Mouse (Mus musculus) heart, adult 8-10 months (tissue): Measurements from ENCODE around the gene Ndufc2. TPM values are rescaled to one million over a fixed set of nuclear protein-coding genes. Genes with fewer than 3 reads are reported as not detected.

Experiments
- DNase-seq: peaks from one replicate; pipeline ENCODE4 v3.0.0; 2022; ENCODE audit warnings: low spot score
- total RNA-seq, 4 experiments: library from RNA; stranded (reverse); gene quantifications; 2 replicates each; pipeline ENCODE4 v1.2.4; 2022

Ndufc2 gene
- total RNA-seq, 4 experiments from 2014 or later, result 498 to 518 (median 508) TPM

DNA sequence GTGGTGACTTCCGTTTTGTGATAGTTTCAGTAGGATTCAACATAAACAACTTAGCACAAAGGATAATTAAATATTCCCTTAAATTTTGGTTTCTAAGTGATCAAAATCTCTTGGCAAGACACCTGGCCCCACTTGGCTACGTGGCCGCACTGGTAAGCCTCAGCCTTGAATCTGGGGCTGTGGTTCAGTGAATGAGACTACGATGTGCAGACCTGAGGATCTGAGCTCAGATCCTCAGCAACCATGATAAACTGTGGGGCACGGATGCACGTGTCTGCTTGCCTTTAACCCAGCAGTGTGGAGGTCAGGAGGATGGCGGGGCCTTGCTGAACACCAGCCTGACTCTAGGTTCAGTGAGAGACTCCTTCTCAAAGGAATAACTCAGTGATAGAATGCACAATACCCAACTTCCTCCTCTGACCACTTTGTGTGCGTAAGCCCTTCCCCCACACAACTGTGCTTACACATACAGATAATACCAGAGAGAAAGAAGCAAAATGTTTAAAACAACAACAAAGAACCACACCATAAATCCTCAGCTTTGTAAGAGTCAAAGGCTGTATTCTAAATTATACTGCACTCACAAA, 12.1 kb upstream of the Ndufc2 start:
- no peak for DNase-seq

DNA sequence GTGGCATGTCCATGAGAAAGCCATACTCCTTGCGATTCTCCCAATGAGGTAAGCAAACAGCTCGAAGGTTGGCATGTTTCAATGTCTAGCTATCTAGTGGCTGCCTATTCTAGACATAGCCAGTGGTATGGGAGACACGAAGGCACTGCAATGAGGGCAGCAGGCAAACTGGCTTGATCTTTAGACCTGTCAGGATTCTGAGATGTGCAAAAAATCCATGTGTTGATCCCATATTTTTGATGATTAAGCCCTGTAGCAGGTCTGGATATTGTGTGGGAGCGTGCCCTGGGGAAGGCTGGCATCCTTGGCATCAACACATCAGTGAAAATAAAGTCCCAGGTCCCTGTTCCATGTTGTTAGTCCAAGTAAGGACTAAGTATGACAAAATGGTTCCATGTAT, 11.3 kb upstream of the Ndufc2 start:
- DNase-seq, result no peak

DNA sequence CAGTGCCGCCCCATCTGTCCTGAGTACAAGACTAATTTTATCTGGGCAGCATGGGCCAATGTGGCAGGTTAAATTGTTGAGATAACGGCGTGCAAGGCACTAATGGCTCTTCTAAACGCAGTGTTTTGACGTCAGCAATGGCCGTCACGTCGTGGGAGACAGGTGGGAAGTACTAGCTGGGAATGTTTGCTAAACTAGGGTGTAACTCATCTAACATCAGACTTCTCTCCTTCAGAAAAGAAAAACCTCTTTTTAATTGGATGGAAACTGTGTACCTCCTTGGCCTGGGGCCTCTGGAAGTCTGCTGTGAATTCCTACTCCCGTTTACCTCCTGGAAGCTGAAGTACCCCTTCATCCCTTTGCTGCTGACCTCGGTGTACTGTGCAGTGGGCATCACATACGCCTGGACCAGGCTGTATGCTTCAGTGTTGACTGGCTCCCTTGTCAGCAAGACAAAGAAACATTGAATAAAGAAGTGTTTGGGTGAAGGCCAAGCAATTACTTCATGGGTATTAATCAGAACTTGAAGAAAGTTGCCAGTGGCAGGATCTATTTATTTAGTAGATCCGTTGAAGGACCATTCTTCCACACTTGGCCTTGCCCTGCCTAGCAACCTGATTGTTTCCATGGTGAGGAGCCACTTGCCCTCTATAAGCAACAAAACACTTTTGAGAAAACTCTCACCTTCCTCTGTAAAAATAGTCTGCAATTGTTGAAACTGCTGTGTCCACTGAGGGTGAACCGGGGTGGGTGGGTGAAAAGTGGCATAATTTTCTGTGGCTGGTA, 8.3 kb upstream of the Ndufc2 start:
- peak; percentile 33 for DNase-seq

DNA sequence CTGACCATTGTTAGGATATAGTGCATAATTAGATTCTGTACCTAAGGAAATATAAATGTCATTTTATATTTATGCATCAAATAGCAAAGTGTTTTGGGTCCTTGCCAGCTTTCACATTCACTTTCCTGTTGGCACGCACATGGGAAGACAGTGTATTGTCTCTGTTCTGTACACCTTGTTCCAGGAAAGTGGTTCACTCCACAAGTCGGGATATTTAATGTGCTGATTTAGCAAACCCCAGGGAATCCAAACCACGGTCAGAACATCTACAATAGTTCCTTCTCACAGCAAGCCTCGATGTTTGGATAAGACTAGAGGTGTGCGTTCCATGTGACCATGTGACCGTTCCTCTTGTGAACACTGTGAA, 7.7 kb upstream of the Ndufc2 start:
- peak; percentile 70 for DNase-seq

DNA sequence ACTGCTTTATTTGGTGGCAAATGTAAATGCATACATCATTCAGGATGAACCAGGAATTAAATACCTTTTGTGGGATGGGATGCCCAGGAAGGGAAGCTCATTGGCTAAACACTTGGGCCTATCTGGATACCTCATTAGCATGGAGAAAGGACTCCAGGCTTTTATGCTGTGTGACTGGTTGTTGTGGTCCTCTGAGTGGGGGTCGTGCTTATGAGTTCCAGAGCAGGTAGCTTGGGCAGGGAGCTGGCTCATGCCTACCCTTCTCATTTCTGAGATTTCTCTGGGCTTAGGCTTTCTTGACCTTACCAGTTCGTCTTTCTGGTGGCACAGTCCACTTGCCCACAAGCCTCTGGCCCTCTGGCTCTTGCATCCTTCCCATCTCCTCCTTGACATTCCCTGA, 5.4 kb upstream of the Ndufc2 start:
- no peak for DNase-seq

DNA sequence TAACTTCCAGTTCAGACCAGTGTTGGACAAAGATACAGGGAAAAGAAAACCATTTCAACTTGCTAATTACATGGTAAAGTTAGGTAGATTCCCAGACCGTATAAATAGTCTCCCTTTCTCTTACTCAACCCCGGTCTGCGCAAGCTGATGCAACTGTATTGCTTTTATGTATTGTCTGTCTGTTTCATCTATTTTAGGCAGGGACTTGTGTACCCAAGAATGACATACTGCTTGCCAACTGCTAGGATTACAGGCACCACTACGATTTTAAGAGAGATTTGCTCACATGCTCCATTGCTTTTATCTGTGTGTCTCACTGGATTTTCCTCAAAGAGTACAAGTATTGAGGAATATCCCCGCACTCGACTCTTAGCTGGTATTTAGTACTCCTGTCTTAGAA, 860 bp upstream of the Ndufc2 start:
- no peak for DNase-seq

DNA sequence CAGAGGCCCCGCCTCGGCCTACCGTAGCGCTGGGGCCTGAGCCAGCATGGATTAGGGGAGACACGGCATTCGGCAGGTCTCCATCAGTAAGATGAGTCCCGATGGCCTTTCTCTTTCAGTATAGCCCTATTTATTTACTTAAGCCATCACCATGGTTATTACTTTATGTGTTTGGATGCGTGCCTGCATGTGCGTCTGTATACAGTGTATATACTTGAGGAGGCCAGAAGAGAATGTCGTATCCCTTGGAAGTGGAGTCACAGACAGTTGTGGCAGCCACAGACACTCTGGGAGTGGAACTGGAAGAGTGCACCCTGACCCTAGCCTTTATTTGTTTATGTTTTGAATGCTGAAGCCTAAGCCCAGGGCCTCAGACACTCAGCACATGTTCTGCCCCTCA, 7.3 kb downstream of the Ndufc2 start:
- no peak for DNase-seq

DNA sequence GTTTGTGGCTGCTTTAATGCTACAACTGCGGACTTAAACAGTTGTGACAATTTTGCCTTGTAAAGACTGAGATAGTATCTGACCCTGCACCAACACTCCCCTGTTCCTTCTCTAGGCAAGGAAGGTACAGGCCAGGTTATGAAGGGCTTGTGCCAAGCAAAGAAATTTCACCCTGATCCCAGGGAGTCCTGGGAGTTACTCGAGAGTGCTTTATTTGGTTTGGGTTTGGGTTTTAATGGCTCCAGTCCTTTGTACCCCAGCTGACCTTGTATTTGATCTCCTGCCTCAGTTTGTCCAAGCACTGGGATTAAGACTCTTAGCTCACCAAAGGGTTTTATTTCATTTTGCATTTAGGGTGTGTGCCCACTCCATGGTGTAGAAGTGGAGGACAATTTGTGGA, 11.3 kb downstream of the Ndufc2 start:
- no peak for DNase-seq

DNA sequence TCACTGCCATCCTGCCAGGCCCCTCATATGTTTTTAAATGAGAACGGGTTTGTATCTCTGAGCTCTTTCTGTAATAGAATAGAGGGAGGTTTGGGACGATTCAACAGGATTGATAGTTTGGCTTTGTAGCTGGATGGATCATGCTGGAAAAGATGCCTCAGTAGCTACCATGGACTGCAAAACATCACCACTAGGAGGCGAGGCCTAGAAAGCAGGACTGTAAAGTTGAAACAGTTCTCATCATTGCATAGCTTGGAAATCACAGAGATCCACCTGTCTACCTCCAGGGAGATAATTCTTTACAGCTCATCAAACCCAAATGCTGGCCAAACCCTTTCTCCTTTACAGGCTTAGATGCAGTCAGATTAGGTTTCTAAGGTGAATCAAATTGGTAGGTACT, 11.8 kb downstream of the Ndufc2 start:
- no peak for DNase-seq

DNA sequence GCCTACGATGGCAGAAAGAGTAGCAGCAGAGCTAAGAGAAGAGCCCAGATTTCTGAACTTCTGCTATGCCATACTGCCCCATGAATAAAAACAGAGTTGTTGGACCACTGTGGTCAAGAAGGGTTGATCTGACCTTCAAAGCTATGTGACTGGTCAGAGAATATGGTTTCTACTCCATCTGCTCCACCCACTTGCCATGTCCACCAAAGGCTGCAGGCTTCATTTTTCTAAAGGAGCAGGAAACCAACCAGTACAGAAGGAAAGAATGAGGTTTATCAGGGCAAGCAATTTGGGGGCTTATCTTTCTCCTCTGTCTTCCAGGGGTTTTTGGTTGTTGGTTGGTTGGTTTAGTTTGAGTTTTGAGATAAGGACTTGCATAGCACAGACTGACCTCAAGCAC, 14.2 kb downstream of the Ndufc2 start:
- DNase-seq, result no peak

DNA sequence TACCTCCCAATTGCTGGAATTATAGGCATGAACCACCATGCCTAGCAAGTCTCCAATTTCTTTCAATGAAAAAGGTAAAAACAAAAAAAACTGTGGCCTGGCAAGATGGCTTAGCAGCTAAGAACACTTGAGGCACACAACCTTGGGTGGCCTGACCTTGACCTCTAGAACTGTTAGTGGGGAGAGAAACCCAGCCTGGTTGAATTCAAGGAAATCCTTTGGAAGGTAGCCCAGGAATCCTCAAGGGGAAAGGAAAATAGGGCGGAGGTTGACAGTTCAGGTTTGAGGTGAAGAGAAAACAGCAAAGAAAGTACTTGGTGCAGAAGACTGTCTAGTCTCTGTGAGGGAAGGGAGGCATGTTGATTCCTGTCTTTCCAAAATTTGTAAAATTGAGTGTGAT, 14.6 kb downstream of the Ndufc2 start:
- DNase-seq, result peak; percentile 87

DNA sequence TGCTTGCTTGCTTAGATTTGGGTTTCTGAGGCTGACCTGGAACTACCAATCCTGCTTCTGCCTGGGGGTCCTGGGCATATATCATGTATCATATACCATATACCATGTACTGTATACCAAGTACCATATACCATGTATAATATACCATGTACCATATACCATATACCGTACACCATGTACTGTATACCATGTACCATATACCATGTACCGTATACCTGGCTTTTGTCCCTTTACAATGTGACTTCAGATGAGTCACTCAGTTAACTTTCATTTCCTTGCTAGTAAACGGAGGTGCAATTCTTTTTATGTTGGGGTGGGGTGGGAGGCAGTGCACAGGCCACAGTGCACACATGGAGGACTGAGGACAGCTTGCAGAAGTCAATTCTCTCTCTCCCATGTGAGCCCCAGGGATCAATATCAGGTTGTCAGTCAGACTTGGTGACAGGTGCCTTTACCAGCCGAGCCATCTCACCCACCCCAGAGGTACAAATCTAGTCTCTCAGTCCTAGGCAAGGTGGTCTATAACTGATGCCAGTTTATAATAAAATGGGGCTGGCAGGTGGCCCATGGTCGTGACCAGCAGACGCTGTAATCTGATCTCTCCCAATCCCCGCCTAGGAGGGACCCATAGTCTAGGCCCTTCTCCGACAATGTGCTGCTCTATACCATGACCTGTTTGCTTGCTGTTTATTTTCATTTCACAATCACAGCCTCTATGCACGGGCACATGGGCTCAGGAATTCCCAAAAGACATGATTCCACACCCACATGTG, 15.3 kb downstream of the Ndufc2 start:
- DNase-seq, result no peak

DNA sequence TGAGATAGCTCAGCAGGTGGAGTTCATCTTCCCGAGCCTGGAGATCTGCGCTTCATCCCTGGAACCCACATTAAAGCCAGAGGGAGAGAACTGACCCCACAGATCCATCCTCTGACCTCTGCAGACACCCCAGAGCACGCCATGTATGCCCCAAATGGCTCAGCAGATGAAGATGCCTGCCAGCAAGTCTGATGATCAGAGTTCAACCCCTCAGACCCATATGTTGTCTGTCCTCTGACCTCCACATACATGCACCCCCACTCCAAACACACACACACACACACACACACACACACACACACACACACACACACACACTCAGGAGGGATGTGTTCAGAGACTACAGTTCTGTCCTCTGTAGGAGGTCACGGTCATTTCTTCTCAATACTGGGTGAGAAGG, 16.7 kb downstream of the Ndufc2 start:
- DNase-seq, result no peak

DNA sequence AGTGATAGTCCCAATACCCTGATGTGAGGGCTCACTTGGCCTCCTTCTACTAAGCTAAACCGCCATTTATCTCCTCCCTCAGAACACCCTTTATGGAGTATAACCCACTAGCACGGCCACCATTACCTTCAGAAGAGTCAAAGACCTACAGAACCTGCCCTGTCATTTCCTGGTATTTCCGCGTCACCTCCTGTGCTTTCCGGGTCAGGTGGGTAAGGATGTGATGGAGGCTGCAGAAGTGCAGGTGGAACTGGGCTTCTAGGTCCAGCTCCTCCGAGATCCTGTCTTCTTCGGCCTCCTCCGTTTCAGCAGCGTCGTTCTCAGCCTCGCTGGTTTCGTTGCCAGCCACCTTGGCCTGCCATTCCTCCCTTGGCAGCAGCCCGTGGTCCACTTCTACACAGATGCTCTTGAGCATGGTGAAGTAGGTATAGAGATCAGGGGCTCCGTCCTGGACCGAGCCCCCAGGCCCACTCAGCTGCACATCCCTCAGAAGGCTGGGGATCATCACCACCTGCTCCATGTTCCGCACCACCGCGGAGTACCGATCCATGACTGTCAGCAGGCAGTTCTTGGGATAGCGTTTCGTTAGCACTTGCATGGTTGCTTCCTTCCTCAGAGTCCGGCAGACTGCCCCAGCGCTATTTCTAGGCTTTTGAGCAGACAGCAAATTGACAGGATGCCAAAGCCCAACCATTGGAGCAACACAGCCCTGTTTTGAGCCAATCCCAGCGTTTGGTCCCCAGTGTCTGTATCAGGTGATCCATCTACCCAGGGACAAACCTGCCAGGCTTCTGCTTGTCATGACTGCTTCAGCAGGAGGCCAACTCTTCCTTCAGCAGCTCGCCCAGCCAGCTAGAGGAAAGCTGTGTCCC, 17.3 kb downstream of the Ndufc2 start, which contains the start of gene Thrsp:
TSS of gene Thrsp (minus strand) at position 825 of the 872 bp plus-strand sequence.
- peak; percentile 86 for DNase-seq

DNA sequence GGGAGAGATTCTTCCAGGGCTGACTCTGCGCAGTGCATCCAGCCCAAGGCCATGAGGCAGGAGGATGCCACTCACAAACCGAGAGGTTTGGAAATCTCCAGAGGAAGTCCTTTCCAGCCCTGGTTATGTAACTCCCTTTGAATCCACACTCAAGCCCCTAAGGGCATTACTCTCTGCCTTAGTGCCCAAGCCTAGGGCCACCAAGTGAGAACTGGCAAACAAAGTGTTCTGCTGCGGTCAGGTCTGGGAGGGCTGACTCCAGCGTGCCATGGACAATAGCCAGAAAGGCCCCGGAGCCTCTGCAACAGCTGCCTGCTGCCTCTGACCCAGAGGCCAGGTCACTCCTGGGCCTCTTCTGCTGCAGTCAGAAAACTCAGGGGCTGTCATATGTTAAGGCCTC, 18.9 kb downstream of the Ndufc2 start:
- DNase-seq, result no peak

DNA sequence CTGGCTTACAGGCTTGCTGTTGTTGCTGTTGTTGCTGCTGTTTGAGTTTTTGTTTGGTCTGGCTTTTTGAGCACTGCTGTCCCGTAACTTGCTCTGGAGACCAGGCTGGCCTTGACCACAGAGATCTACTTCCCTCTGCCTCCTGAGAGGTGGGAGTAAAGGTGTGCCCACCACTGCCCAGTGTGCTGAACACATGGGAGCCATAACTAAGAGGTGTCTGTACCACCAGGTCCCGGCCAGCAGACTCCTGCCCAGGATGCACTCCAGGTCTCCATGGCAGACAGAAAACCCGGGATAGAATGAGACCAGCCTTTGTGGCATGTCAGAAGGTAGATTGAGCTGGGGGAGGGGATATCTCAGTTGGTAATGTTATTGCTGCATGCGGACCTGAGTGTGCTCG, 19.4 kb downstream of the Ndufc2 start:
- no peak for DNase-seq

DNA sequence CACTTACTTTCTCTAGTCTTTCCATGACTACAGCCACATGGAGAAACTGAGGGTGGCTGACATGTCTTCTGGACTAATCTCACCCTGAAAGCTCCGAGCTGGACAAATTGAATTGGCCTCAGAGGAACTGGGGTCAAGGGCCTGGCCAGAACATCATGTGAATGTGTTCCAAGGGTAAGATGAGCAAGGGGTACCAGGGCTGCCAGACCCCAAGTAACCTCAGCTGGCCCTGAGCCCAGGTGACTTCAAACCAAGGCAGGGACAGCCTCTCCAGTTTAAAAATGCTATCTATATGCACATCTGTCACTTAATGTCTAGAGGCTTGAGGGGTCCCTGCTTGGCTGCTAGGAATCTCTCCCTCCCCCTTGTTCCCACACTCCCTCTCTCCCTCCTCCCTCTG, 20.6 kb downstream of the Ndufc2 start:
- DNase-seq, result no peak

DNA sequence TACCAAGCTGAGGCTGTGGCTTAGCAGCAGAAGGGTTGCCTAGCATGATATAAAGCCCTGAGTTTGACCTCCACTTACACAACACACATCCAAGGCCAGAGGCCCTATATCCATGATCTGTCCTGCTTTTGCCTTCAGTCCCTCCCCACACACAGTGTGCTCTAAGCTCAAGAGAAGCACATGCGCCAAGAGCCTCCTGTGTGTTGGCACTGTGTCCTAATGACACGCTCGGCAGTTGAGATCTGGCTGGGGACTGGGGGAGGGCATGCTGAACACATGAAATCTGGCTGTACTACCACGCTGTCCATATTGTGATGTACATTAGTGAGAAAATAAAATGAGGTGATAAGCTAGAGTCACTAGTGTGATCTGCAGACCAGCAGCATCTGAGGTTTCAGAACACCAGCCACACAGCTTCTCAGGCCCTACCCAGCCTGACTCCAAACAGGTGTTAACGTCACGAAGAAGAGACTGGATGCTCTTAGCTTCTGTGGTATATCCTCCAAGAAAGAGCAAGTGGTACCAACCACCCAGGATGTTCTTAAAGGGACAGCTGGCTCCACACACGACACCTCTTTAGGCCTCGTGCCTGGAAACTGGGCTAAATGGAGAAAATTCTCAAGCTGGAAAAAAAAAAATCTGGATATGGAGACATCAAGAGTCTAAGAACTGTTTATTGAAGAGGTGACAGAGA, 21.3 kb downstream of the Ndufc2 start:
- DNase-seq, result no peak

DNA sequence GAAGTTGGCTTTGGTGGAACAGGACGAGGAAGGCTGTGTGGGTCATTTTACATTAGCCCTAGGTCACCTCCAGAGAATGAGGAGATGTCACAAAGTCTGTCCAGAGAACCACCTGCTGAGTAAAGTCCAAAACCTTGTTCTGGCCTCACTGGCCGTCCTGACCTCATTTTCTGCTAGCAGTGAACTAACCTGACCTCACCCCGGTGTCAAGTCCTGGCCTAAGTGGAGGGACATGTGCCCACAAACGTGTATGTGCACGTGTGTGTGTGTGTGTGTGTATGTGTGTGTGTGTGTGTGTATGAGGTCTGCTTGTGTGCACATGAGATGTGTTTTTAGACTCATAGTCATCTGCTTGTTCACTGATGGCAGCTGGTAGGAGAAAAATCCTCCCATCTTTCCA, 24.0 kb downstream of the Ndufc2 start:
- DNase-seq, result no peak

DNA sequence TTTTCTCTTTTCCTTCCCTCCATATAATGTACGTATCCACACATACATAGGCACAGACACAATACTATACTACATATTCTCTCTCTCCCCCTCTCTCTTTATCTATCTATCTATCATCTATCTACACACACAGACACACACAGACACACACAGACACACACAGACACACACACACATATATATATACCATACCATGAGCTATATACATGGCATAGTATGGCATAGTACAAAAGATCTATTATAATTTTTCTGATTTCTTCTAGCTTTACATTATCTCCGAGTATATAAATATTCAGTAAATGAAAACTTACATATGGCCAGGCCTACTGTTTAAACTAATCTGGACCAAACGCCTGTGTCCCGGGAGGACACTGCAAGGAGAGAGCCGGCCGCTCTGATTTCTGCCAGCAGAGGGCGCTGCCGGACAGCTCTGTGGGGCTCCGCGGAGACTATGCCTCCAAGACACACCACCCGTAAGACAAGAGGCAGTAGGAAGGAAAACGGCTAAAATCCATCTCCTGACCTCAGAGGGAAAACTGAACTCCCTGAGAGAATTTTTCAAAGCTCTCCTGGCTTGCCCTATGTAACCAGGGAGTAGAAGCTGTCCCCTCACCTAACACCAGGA, 24.9 kb downstream of the Ndufc2 start:
- DNase-seq, result peak; percentile 86

DNA sequence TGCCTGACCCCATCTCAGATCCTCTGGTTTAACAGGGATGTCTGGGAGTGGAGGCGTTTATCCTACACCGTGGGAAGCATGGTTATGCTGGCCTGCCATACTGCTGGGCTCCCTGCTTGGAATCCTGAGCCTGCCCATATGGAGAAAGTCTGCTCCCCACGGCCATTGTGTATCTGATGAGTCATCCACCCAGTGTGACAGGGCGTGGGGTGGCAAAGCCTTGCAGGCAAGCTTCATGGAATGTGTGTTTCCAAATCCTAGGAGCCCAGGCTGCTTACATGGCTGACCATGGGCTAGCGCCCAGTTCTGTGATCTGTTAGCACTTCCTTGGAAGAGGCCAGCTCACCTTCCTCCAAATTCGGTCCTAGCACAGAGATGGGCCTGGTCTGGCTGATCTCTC, 26.8 kb downstream of the Ndufc2 start:
- DNase-seq, result no peak
